In genomic region chr4:63291075-63291474, GRCm38 (mm10) we compare ENCODE assay signal across 9 mouse cellular contexts. TPM values are rescaled to one million over a fixed set of nuclear protein-coding genes. Genes with fewer than 3 reads are reported as not detected.
DNase-seq lines count a peak whose midpoint lies in the region; ATAC-seq and TF ChIP-seq lines count a peak whose summit lies in the region.
"Had no signal": no experiment of that assay in that cellular context is flagged by ENCODE, and none has a peak within 500 bp of the region (broad histone marks: within the 10 kb centered on the region; RNA-seq: fewer than 3 reads in every experiment).

No protein-coding gene starts in this region.

- intact Hi-C loops in gastrocnemius, adult 2 months (cut with DNase I): no loop called here

- no peak overlapping the region for H3K27ac ChIP-seq in gastrocnemius, adult 2 months
- H3K27ac ChIP-seq in hindbrain, postnatal 0 days: peak overlapping the region; percentile 48; the same call in 1 of the 2 replicates
- H3K27ac ChIP-seq in stomach, embryonic 14.5 days (ENCODE audit: low read length): peak overlapping the region; percentile 77

- 19% methylated on average over 7 of the region's 7 CpGs for WGBS in hindbrain, postnatal 0 days
- 43% methylated on average over 7 of the region's 7 CpGs for WGBS in stomach, embryonic 14.5 days

- H3K4me3 ChIP-seq in gastrocnemius, adult 2 months: no peak overlapping the region
- H3K4me3 ChIP-seq in hindbrain, postnatal 0 days (ENCODE audit: low read length): no peak overlapping the region
- H3K4me3 ChIP-seq in stomach, embryonic 14.5 days (ENCODE audit: low read depth, low read length): no peak overlapping the region

- no peak overlapping the region for H3K4me2 ChIP-seq in hindbrain, postnatal 0 days (ENCODE audit: low read depth, low read length)
- H3K4me2 ChIP-seq in stomach, embryonic 14.5 days (replicated peaks; ENCODE audit: low read depth, low read length): no peak overlapping the region

- peak; percentile 86 for DNase-seq in 3T3-L1 (ENCODE audit: low read depth, low spot score)
- peak; percentile 97 to 98 for DNase-seq in cerebellum, postnatal 36 days
- peak; percentile 90 for DNase-seq in gastrocnemius, adult 2 months
- DNase-seq in hindbrain, postnatal 0 days (ENCODE audit: low spot score): peak; percentile 94
- DNase-seq in layer of hippocampus, postnatal 36 days: peak; percentile 88 to 91
- peak; percentile 30 for DNase-seq in mesoderm, embryonic 11.5 days (ENCODE audit: low read depth, low spot score)
- no peak for DNase-seq in spleen, adult 12 weeks (ENCODE audit: low spot score)

- H3K9me3 ChIP-seq in hindbrain, postnatal 0 days (ENCODE audit: low read length): no peaks in the 10 kb centered on the region
- no peaks in the 10 kb centered on the region for H3K9me3 ChIP-seq in stomach, embryonic 14.5 days (ENCODE audit: control insufficient read depth, low read depth, low read length)

- no peak for TF ChIP-seq CTCF in gastrocnemius, adult 2 months (IDR thresholded peaks at IDR 0.05)
- no peak for TF ChIP-seq CTCF in hindbrain, postnatal 0 days (IDR thresholded peaks at IDR 0.05; ENCODE audit: low read depth)

- no peaks in the 10 kb centered on the region for H3K36me3 ChIP-seq in hindbrain, postnatal 0 days (ENCODE audit: insufficient read depth, low read length)
- peaks cover 50% of the 10 kb centered on the region for H3K36me3 ChIP-seq in stomach, embryonic 14.5 days (ENCODE audit: control insufficient read depth, insufficient read depth, low read length)

- H3K9ac ChIP-seq in hindbrain, postnatal 0 days (replicated peaks; ENCODE audit: low read length): no peak overlapping the region
- H3K9ac ChIP-seq in stomach, embryonic 14.5 days (replicated peaks; ENCODE audit: low read depth, low read length): no peak overlapping the region

- H3K27me3 ChIP-seq in hindbrain, postnatal 0 days (ENCODE audit: insufficient read depth, low read length): no peaks in the 10 kb centered on the region
- H3K27me3 ChIP-seq in stomach, embryonic 14.5 days (ENCODE audit: control insufficient read depth, insufficient read depth, low read length): no peaks in the 10 kb centered on the region

- peaks cover 13% of the 10 kb centered on the region for H3K4me1 ChIP-seq in hindbrain, postnatal 0 days (ENCODE audit: insufficient read depth, low read length)
- H3K4me1 ChIP-seq in stomach, embryonic 14.5 days (ENCODE audit: control insufficient read depth, insufficient read depth, low read length): peaks cover 8% of the 10 kb centered on the region

- ATAC-seq in hindbrain, postnatal 0 days: peak; percentile 93
- ATAC-seq in stomach, embryonic 14.5 days (ENCODE audit: insufficient number of reproducible peaks, insufficient read depth, low FRiP score, low read depth): peak; percentile 83; the same call in 1 of the 2 replicates

RNA-seq across cellular contexts. Expression of gene Orm1, which starts 53.3 kb away (rescaled TPM):
- 1 to 10 TPM in 1 of 2 experiments, not detected in 1; 1.3 TPM for total RNA-seq in gastrocnemius, adult 2 months (2021)
- not detected in 2 replicates for total RNA-seq in hindbrain, postnatal 0 days (2014; rRNA removed)
- not detected in 2 replicates for polyA plus RNA-seq in hindbrain, postnatal 0 days (2015; fragmentation: Nextera tagmentation; extraction: Ambion mirVana)
- not detected for total RNA-seq in layer of hippocampus, postnatal 36 days (2021)
- not detected in 2 replicates for polyA plus RNA-seq in stomach, embryonic 14.5 days (2014; fragmentation: Nextera tagmentation; extraction: Ambion mirVana)
- polyA plus RNA-seq: testis, adult 2 months had no signal
